Mouse (Mus musculus): ENCODE measurements around the gene Atp6v1b1. TPM values are rescaled to one million over a fixed set of nuclear protein-coding genes. Genes with fewer than 3 reads are reported as not detected.

The Atp6v1b1 gene
- polyA plus RNA-seq, 1 experiment: not detected

- Histone ChIP-seq H3K27ac (ENCODE audit: insufficient read depth, low read depth, low read length) (no peak overlapping the region), H3K4me3 (ENCODE audit: insufficient read depth, low read depth, low read length) (no peak overlapping the region), H3K4me1 (ENCODE audit: control insufficient read depth, insufficient read depth, low read length) (peaks cover 10% of the 10 kb centered on the region; the same call in 1 of the 2 replicates)
- TF ChIP-seq CTCF (IDR thresholded peaks at IDR 0.05; ENCODE audit: insufficient read depth, low read depth, low read length) (no peak), POLR2A (IDR thresholded peaks at IDR 0.05; ENCODE audit: insufficient read depth, low read depth, low read length) (no peak)
- 30% methylated on average over 35 of the region's 35 CpGs for WGBS
Measured at GRCm38 (mm10) chr6:83762880-83763431, 20.2 kb downstream of the Atp6v1b1 start.

- Histone ChIP-seq H3K27ac (ENCODE audit: insufficient read depth, low read depth, low read length) (no peak overlapping the region), H3K4me3 (ENCODE audit: insufficient read depth, low read depth, low read length) (no peak overlapping the region), H3K4me1 (ENCODE audit: control insufficient read depth, insufficient read depth, low read length) (peaks cover 6% of the 10 kb centered on the region; the same call in 1 of the 2 replicates)
- 95% methylated on average over 3 of the region's 3 CpGs for WGBS
- TF ChIP-seq CTCF (IDR thresholded peaks at IDR 0.05; ENCODE audit: insufficient read depth, low read depth, low read length) (no peak), POLR2A (IDR thresholded peaks at IDR 0.05; ENCODE audit: insufficient read depth, low read depth, low read length) (no peak)
Measured at GRCm38 (mm10) chr6:83766982-83767381, 24.2 kb downstream of the Atp6v1b1 start.

- peaks cover 4% of the 10 kb centered on the region for H3K4me1 ChIP-seq (ENCODE audit: control insufficient read depth, insufficient read depth, low read length)
- WGBS: 85% methylated on average over 5 of the region's 5 CpGs
- no peak overlapping the region for H3K27ac ChIP-seq (ENCODE audit: insufficient read depth, low read depth, low read length)
- H3K4me3 ChIP-seq (ENCODE audit: insufficient read depth, low read depth, low read length): no peak overlapping the region
- TF ChIP-seq POLR2A (IDR thresholded peaks at IDR 0.05; ENCODE audit: insufficient read depth, low read depth, low read length) (no peak), CTCF (IDR thresholded peaks at IDR 0.05; ENCODE audit: insufficient read depth, low read depth, low read length) (no peak)
Measured at GRCm38 (mm10) chr6:83768485-83768884, 25.7 kb downstream of the Atp6v1b1 start.

GRCm38 (mm10) chr6:83774126-83774525 is 31.3 kb downstream of the Atp6v1b1 start:
- Histone ChIP-seq H3K4me3 (ENCODE audit: insufficient read depth, low read depth, low read length) (no peak overlapping the region), H3K4me1 (ENCODE audit: control insufficient read depth, insufficient read depth, low read length) (peaks cover 18% of the 10 kb centered on the region), H3K27ac (ENCODE audit: insufficient read depth, low read depth, low read length) (no peak overlapping the region)
- TF ChIP-seq CTCF (IDR thresholded peaks at IDR 0.05; ENCODE audit: insufficient read depth, low read depth, low read length): no peak
- WGBS: 43% methylated on average over 9 of the region's 9 CpGs

- peaks cover 18% of the 10 kb centered on the region for H3K4me1 ChIP-seq (ENCODE audit: control insufficient read depth, insufficient read depth, low read length)
- peak overlapping the region; percentile 87 for H3K4me3 ChIP-seq (ENCODE audit: insufficient read depth, low read depth, low read length)
- TF ChIP-seq CTCF (IDR thresholded peaks at IDR 0.05; ENCODE audit: insufficient read depth, low read depth, low read length) (no peak), POLR2A (IDR thresholded peaks at IDR 0.05; ENCODE audit: insufficient read depth, low read depth, low read length) (no peak)
- H3K27ac ChIP-seq (ENCODE audit: insufficient read depth, low read depth, low read length): no peak overlapping the region
- WGBS: 1% methylated on average over 14 of the region's 14 CpGs
Measured at GRCm38 (mm10) chr6:83774781-83775563, 32.2 kb downstream of the Atp6v1b1 start.

- H3K27ac ChIP-seq (ENCODE audit: insufficient read depth, low read depth, low read length): peak within 1 kb of the TSS; percentile 79
- peaks cover 18% of the 10 kb centered on the region for H3K4me1 ChIP-seq (ENCODE audit: control insufficient read depth, insufficient read depth, low read length)
- TF ChIP-seq CTCF (IDR thresholded peaks at IDR 0.05; ENCODE audit: insufficient read depth, low read depth, low read length) (peak; percentile 62), POLR2A (IDR thresholded peaks at IDR 0.05; ENCODE audit: insufficient read depth, low read depth, low read length) (peak; percentile 88)
- WGBS: under 1% methylated on average over 45 of the region's 45 CpGs
- peak within 1 kb of the TSS; percentile 87 for H3K4me3 ChIP-seq (ENCODE audit: insufficient read depth, low read depth, low read length)
Measured at GRCm38 (mm10) chr6:83775638-83776293, 33.0 kb downstream of the Atp6v1b1 start, which contains the start of gene Tex261. Tex261 (minus strand) TSS chr6:83775813.

GRCm38 (mm10) chr6:83778306-83778705 is 35.5 kb downstream of the Atp6v1b1 start:
- 84% methylated on average over 7 of the region's 7 CpGs for WGBS
- Histone ChIP-seq H3K27ac (ENCODE audit: insufficient read depth, low read depth, low read length) (no peak overlapping the region), H3K4me3 (ENCODE audit: insufficient read depth, low read depth, low read length) (no peak overlapping the region), H3K4me1 (ENCODE audit: control insufficient read depth, insufficient read depth, low read length) (peaks cover 16% of the 10 kb centered on the region)
- TF ChIP-seq CTCF (IDR thresholded peaks at IDR 0.05; ENCODE audit: insufficient read depth, low read depth, low read length) (no peak), POLR2A (IDR thresholded peaks at IDR 0.05; ENCODE audit: insufficient read depth, low read depth, low read length) (no peak)

- 6% methylated on average over 5 of the region's 5 CpGs for WGBS
- TF ChIP-seq POLR2A (IDR thresholded peaks at IDR 0.05; ENCODE audit: insufficient read depth, low read depth, low read length) (no peak), CTCF (IDR thresholded peaks at IDR 0.05; ENCODE audit: insufficient read depth, low read depth, low read length) (peak; percentile 52; the same call in 1 of the 2 replicates)
Measured at GRCm38 (mm10) chr6:83779026-83779425, 36.2 kb downstream of the Atp6v1b1 start.

GRCm38 (mm10) chr6:83786426-83786825 is 43.6 kb downstream of the Atp6v1b1 start:
- 82% methylated on average over 3 of the region's 3 CpGs for WGBS
- no peak overlapping the region for H3K27ac ChIP-seq (ENCODE audit: insufficient read depth, low read depth, low read length)
- H3K4me3 ChIP-seq (ENCODE audit: insufficient read depth, low read depth, low read length): no peak overlapping the region
- H3K4me1 ChIP-seq (ENCODE audit: control insufficient read depth, insufficient read depth, low read length): no peaks in the 10 kb centered on the region
- TF ChIP-seq POLR2A (IDR thresholded peaks at IDR 0.05; ENCODE audit: insufficient read depth, low read depth, low read length) (no peak), CTCF (IDR thresholded peaks at IDR 0.05; ENCODE audit: insufficient read depth, low read depth, low read length) (no peak)

More at GRCm38 (mm10) chr6:83779026-83779425, 36.2 kb downstream of the Atp6v1b1 start:
- Histone ChIP-seq H3K27ac (ENCODE audit: insufficient read depth, low read depth, low read length) (no peak overlapping the region), H3K4me3 (ENCODE audit: insufficient read depth, low read depth, low read length) (no peak overlapping the region), H3K4me1 (ENCODE audit: control insufficient read depth, insufficient read depth, low read length) (peaks cover 10% of the 10 kb centered on the region)
